Comparison of ENCODE assay signal across 14 mouse cellular contexts in the genomic region with DNA sequence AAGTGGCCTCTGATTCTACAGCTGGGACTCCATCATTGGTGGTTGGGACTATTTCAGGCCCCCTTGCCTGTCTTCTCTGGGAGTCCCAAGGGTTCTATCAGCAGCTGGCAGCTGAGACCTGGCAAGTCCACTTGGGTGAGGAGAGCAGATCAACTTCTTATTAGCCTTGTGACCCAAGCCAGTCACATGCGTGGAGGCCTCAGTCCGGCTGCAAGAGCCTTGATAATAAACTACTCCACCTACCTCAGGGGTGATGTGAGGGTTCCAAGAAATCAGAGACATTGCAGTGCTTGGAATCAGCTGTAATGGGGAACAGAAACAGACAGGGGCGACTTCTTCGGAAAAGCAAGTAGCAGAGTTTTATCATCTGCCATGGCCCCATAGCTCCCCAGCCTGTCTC. TPM values are rescaled to one million over a fixed set of nuclear protein-coding genes. Genes with fewer than 3 reads are reported as not detected.
DNase-seq lines count a peak whose midpoint lies in the region; ATAC-seq and TF ChIP-seq lines count a peak whose summit lies in the region.
"Had no signal": no experiment of that assay in that cellular context is flagged by ENCODE, and none has a peak within 500 bp of the region (broad histone marks: within the 10 kb centered on the region; RNA-seq: fewer than 3 reads in every experiment).

No protein-coding gene starts in this region.

- H3K4me2 ChIP-seq in forebrain, embryonic 12.5 days: no peak overlapping the region
- peak overlapping the region; percentile 38 for H3K4me2 ChIP-seq in liver, postnatal 0 days (ENCODE audit: low read depth, low read length)
- H3K4me2 ChIP-seq in hindbrain, embryonic 11.5 days (replicated peaks; ENCODE audit: low read depth, low read length): no peak overlapping the region
- H3K4me2 ChIP-seq: embryonic facial prominence, embryonic 15.5 days had no signal

- 94% methylated on average over 4 of the region's 4 CpGs for WGBS in forebrain, embryonic 10.5 days
- 89% methylated on average over 4 of the region's 4 CpGs for WGBS in forebrain, embryonic 12.5 days
- WGBS in liver, postnatal 0 days (ENCODE audit: insufficient replicate concordance): 57% methylated on average over 4 of the region's 4 CpGs
- WGBS in hindbrain, embryonic 11.5 days: 77% methylated on average over 4 of the region's 4 CpGs

- peak overlapping the region; percentile 75 for H3K27ac ChIP-seq in forebrain, embryonic 10.5 days
- H3K27ac ChIP-seq in forebrain, embryonic 12.5 days: no peak overlapping the region
- peak overlapping the region; percentile 90 for H3K27ac ChIP-seq in liver, postnatal 0 days (ENCODE audit: low read depth)
- H3K27ac ChIP-seq in hindbrain, embryonic 11.5 days (ENCODE audit: low read depth, low read length): no peak overlapping the region
- H3K27ac ChIP-seq: embryonic facial prominence, embryonic 15.5 days; macrophage had no signal

- H3K9ac ChIP-seq in forebrain, embryonic 12.5 days: no peak overlapping the region
- peak overlapping the region; percentile 54; the same call in 1 of the 2 replicates for H3K9ac ChIP-seq in liver, postnatal 0 days (replicated peaks)
- no peak overlapping the region for H3K9ac ChIP-seq in hindbrain, embryonic 11.5 days (ENCODE audit: low read depth, low read length)
- H3K9ac ChIP-seq: embryonic facial prominence, embryonic 15.5 days had no signal

- H3K4me3 ChIP-seq in forebrain, embryonic 10.5 days: no peak overlapping the region
- no peak overlapping the region for H3K4me3 ChIP-seq in forebrain, embryonic 12.5 days (replicated peaks)
- no peak overlapping the region for H3K4me3 ChIP-seq in liver, postnatal 0 days (ENCODE audit: low read depth, low read length)
- no peak overlapping the region for H3K4me3 ChIP-seq in hindbrain, embryonic 11.5 days (ENCODE audit: low read depth, low read length)
- H3K4me3 ChIP-seq: embryonic facial prominence, embryonic 15.5 days had no signal

- no peak for ATAC-seq in forebrain, embryonic 12.5 days (ENCODE audit: low FRiP score)
- ATAC-seq in liver, postnatal 0 days: peak; percentile 80
- no peak for ATAC-seq in hindbrain, embryonic 11.5 days (ENCODE audit: low FRiP score)
- ATAC-seq: activated CD4-positive, CD25-positive, alpha-beta regulatory T cell, adult 4 months had no signal

- DNase-seq in forebrain, embryonic 10.5 days (ENCODE audit: extremely low spot score, low spot score): no peak
- peak; percentile 48 for DNase-seq in spleen, adult 12 weeks (ENCODE audit: low spot score)
- DNase-seq in spleen, adult 18-20 months: no peak
- peak; percentile 74 for DNase-seq in liver, postnatal 0 days
- no peak for DNase-seq in right cerebral cortex, postnatal 10 days (ENCODE audit: low spot score in 2 of 2)
- no peak for DNase-seq in embryo, embryonic 10.5 days (ENCODE audit: low spot score)
- no peak for DNase-seq in hindbrain, embryonic 11.5 days (ENCODE audit: low spot score)
- DNase-seq: cerebellum, postnatal 25 days; kidney, adult 2 months; right cerebral cortex, postnatal 4 days had no signal

- no peak for TF ChIP-seq CTCF in liver, postnatal 0 days (IDR thresholded peaks at IDR 0.05; ENCODE audit: low read depth)

- H3K4me1 ChIP-seq in forebrain, embryonic 10.5 days: peaks cover 73% of the 10 kb centered on the region
- H3K4me1 ChIP-seq in forebrain, embryonic 12.5 days: peaks cover 17% of the 10 kb centered on the region
- peaks cover 81% of the 10 kb centered on the region for H3K4me1 ChIP-seq in liver, postnatal 0 days (ENCODE audit: insufficient read depth)
- H3K4me1 ChIP-seq in hindbrain, embryonic 11.5 days (replicated peaks; ENCODE audit: control insufficient read depth, insufficient read depth, low read length): no peaks in the 10 kb centered on the region

- no peaks in the 10 kb centered on the region for H3K36me3 ChIP-seq in forebrain, embryonic 10.5 days (replicated peaks)
- H3K36me3 ChIP-seq in forebrain, embryonic 12.5 days (replicated peaks): no peaks in the 10 kb centered on the region
- H3K36me3 ChIP-seq in liver, postnatal 0 days (replicated peaks; ENCODE audit: insufficient read depth, low read length): no peaks in the 10 kb centered on the region
- H3K36me3 ChIP-seq in hindbrain, embryonic 11.5 days (ENCODE audit: control insufficient read depth, insufficient read depth, low read length): no peaks in the 10 kb centered on the region
- H3K36me3 ChIP-seq: embryonic facial prominence, embryonic 15.5 days had no signal

- peaks cover 21% of the 10 kb centered on the region for H3K27me3 ChIP-seq in forebrain, embryonic 10.5 days (ENCODE audit: poor library complexity, severe bottlenecking)
- 0 out of 2 replicates have a peak, but pooled peaks cover 3% of the 10 kb centered on the region for H3K27me3 ChIP-seq in forebrain, embryonic 12.5 days
- no peaks in the 10 kb centered on the region for H3K27me3 ChIP-seq in liver, postnatal 0 days (ENCODE audit: insufficient read depth, low read length)
- no peaks in the 10 kb centered on the region for H3K27me3 ChIP-seq in hindbrain, embryonic 11.5 days (ENCODE audit: control insufficient read depth, insufficient read depth, low read length)
- H3K27me3 ChIP-seq: embryonic facial prominence, embryonic 15.5 days had no signal

- peak; percentile 99 for TF ChIP-seq EP300 in liver, postnatal 0 days (IDR thresholded peaks at IDR 0.05; ENCODE audit: low read depth)

- H3K9me3 ChIP-seq in forebrain, embryonic 10.5 days: no peaks in the 10 kb centered on the region
- no peaks in the 10 kb centered on the region for H3K9me3 ChIP-seq in forebrain, embryonic 12.5 days
- H3K9me3 ChIP-seq in liver, postnatal 0 days (ENCODE audit: low read length): no peaks in the 10 kb centered on the region
- H3K9me3 ChIP-seq in hindbrain, embryonic 11.5 days (ENCODE audit: control insufficient read depth, low read length): no peaks in the 10 kb centered on the region
- H3K9me3 ChIP-seq: embryonic facial prominence, embryonic 15.5 days had no signal

RNA-seq across cellular contexts. Expression of gene Pim1, which starts 46.8 kb away (rescaled TPM):
- polyA plus RNA-seq in forebrain, embryonic 10.5 days (2016; fragmentation: Nextera tagmentation; extraction: Ambion mirVana): 32.2 and 33.1 TPM in 2 replicates
- polyA plus RNA-seq in forebrain, embryonic 12.5 days (2016; fragmentation: Nextera tagmentation; extraction: Ambion mirVana): 18.9 and 22.6 TPM in 2 replicates
- polyA plus RNA-seq in liver, postnatal 0 days (2015; fragmentation: Nextera tagmentation; extraction: Ambion mirVana): 35.6 and 57.1 TPM in 2 replicates
- 16.8 and 18.1 TPM in 2 replicates for polyA plus RNA-seq in hindbrain, embryonic 11.5 days (2014; fragmentation: Nextera tagmentation; extraction: Ambion mirVana)

Comparison
In these comparisons a context has a peak if more than half of its experiments do, and no peak if none do; other contexts are left out.
1. DNase-seq: peak in spleen, adult 12 weeks (single experiment) and liver, postnatal 0 days (single experiment); none in forebrain, embryonic 10.5 days (single experiment), spleen, adult 18-20 months (0 of 2), right cerebral cortex, postnatal 10 days (0 of 2), embryo, embryonic 10.5 days (single experiment) and hindbrain, embryonic 11.5 days (single experiment).
2. H3K27ac ChIP-seq: peak in forebrain, embryonic 10.5 days (single experiment) and liver, postnatal 0 days (single experiment); none in forebrain, embryonic 12.5 days (single experiment) and hindbrain, embryonic 11.5 days (single experiment).